Mouse (Mus musculus) urinary bladder, postnatal 4 days (tissue): ENCODE results near the gene Cop1.

Experiments
- DNase-seq, 2 experiments: peaks; one replicate each; pipeline ENCODE4 v3.0.0; 2021 to 2022; ENCODE audit warnings: low spot score in 2 of 2

Cop1 gene

GRCm38 (mm10) chr1:159290219-159290618, 58.1 kb downstream of the Cop1 start:
- DNase-seq = no peak

- DNase-seq = no peak
These were observed 58.7 kb downstream of the Cop1 start for GRCm38 (mm10) chr1:159290859-159291258.

- DNase-seq = no peak
These were observed 69.4 kb downstream of the Cop1 start for GRCm38 (mm10) chr1:159301418-159302082.

- no peak for DNase-seq
These were observed 81.5 kb downstream of the Cop1 start for GRCm38 (mm10) chr1:159313625-159314024.

- no peak for DNase-seq
These were observed 90.5 kb downstream of the Cop1 start for GRCm38 (mm10) chr1:159322586-159322985.

- DNase-seq = no peak
These were observed 98.9 kb downstream of the Cop1 start for GRCm38 (mm10) chr1:159331008-159331407.

DNA sequence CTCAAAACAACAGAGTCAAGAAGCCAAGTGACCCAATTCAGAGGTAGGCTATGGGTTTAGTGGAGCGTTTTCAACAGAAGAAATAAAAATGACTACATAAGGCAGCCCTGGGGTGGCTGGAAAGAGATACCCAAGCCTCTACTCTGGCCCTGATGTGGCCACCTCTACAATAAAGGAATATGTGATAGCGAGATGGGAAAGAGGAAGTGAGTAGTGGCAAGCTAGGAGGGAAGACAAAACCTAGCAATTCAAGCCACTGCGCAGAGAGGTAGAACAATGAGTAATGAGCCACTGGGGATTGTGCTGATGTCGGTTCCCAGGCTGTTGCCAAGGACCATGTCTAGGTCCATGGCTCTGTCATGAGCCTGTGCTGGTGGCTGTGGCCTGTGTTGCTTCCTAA, 102.0 kb downstream of the Cop1 start:
- DNase-seq = no peak

GRCm38 (mm10) chr1:159342355-159342754, 110.2 kb downstream of the Cop1 start:
- DNase-seq = no peak

GRCm38 (mm10) chr1:159355027-159355570, 123.0 kb downstream of the Cop1 start:
- no peak for DNase-seq

- no peak for DNase-seq
These were observed 126.6 kb downstream of the Cop1 start for GRCm38 (mm10) chr1:159358713-159359112.

- no peak for DNase-seq
These were observed 139.8 kb downstream of the Cop1 start for GRCm38 (mm10) chr1:159371881-159372390.

DNA sequence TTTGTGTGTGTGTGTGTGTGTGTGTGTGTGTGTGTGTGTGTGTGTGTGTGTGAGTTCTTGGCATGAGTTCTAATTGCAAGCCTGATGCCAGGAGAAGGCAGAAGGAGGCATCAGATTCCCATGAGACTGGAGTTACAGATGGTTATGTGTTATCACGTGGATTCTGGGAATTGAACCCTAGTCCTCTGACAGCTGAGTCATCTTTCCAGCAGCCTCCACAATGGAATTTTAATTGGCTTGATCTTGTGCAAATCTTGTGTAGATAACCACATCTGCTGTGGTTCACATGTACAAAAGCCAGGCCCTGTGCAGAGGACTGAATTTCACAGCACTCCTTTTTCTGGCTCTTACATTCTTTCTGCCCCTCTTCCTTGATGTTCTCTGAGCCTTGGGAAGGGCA, 150.1 kb downstream of the Cop1 start:
- no peak for DNase-seq

GRCm38 (mm10) chr1:159382916-159383315, 150.8 kb downstream of the Cop1 start:
- no peak for DNase-seq

- DNase-seq = no peak
These were observed 154.3 kb downstream of the Cop1 start for GRCm38 (mm10) chr1:159386458-159386857.

GRCm38 (mm10) chr1:159388565-159389024, 156.5 kb downstream of the Cop1 start:
- DNase-seq = no peak

DNA sequence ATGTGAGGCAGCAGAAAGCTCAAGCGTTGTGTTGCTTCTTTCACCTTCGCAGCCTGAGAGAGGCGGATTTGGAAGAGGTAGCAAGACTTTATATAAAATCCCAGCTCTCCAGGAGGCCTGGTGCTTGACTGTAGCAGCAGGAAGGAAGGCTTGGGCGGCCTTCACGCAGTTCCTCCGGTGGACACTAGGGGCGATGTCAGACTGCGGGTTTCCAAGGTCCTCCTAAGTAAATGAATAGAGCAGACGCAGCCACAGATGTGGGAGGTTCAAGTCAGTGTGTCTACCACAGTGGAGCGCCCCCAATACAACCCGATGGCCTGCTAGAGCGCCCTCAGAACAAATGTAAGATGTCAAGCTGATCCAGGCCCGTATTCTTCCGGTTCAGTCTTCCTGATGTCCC, 157.9 kb downstream of the Cop1 start:
- peak; percentile 45 to 79 for DNase-seq

GRCm38 (mm10) chr1:159392667-159393066, 160.5 kb downstream of the Cop1 start:
- no peak for DNase-seq

- DNase-seq = no peak
These were observed 161.1 kb downstream of the Cop1 start for GRCm38 (mm10) chr1:159393070-159393699.

DNA sequence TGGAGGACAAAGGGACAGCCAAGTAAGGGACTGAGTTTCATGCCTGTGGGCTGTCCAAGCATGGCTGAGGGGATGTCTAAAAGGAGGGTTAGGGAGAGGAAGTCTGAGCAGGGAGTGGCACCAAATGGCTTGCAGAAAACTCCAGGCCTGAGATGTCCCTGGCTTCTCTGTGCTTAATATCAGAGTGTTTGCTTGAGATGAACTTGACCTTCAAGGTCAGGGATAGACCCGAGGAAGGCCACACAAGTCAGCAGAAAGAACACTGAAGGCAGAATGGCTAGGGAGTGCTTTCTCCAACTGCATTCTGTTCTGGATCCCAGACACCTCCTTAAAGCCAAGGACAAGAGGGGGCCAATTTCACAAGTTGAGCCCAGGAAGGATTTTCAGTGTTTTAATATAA, 161.8 kb downstream of the Cop1 start:
- DNase-seq = no peak

GRCm38 (mm10) chr1:159396515-159396914, 164.4 kb downstream of the Cop1 start:
- DNase-seq = no peak
